Mouse (Mus musculus): ENCODE results near the gene Tppp3. TPM values are rescaled to one million over a fixed set of nuclear protein-coding genes. Genes with fewer than 3 reads are reported as not detected.
A peak's percentile ranks its signal among the peaks of the same experiment; 100 is the strongest.

Tppp3 gene
- total RNA-seq, 2 experiments from 2014 or later = 36.1 to 42.5 TPM

- H3K27ac ChIP-seq = no peak overlapping the region
- DNase-seq (ENCODE audit: extremely low spot score in 1 of 2, low spot score in 2 of 2) = no peak
- intact Hi-C loops (cut with DNase I) = no loop called here
- no peak overlapping the region for H3K4me3 ChIP-seq
- TF ChIP-seq CTCF (IDR thresholded peaks at IDR 0.05) = no peak
Measured at GRCm38 (mm10) chr8:105455218-105455617, 16.1 kb downstream of the Tppp3 start.

- H3K4me3 ChIP-seq = no peak overlapping the region
- H3K27ac ChIP-seq = no peak overlapping the region
- DNase-seq (ENCODE audit: extremely low spot score in 1 of 2, low spot score in 2 of 2) = no peak
- no peak for TF ChIP-seq CTCF (IDR thresholded peaks at IDR 0.05)
- intact Hi-C loops (cut with DNase I) = no loop called here
Measured at GRCm38 (mm10) chr8:105454088-105454487, 17.2 kb downstream of the Tppp3 start.

- DNase-seq (ENCODE audit: extremely low spot score in 1 of 2, low spot score in 2 of 2) = no peak
- peak; percentile 47 for TF ChIP-seq CTCF (IDR thresholded peaks at IDR 0.05)
- intact Hi-C loops (cut with DNase I) = no loop called here
- Histone ChIP-seq H3K4me3 (no peak overlapping the region), H3K27ac (no peak overlapping the region)
Measured at GRCm38 (mm10) chr8:105453296-105453695, 18.0 kb downstream of the Tppp3 start.

GRCm38 (mm10) chr8:105451903-105452603, 19.3 kb downstream of the Tppp3 start:
- no peak for DNase-seq (ENCODE audit: extremely low spot score in 1 of 2, low spot score in 2 of 2)
- Histone ChIP-seq H3K27ac (no peak overlapping the region), H3K4me3 (no peak overlapping the region)
- TF ChIP-seq CTCF (IDR thresholded peaks at IDR 0.05) = no peak
- intact Hi-C loops (cut with DNase I) = no loop called here

GRCm38 (mm10) chr8:105450977-105451376, 20.3 kb downstream of the Tppp3 start:
- intact Hi-C loops (cut with DNase I) = no loop called here
- TF ChIP-seq CTCF (IDR thresholded peaks at IDR 0.05) = no peak
- Histone ChIP-seq H3K4me3 (no peak overlapping the region), H3K27ac (no peak overlapping the region)
- DNase-seq (ENCODE audit: extremely low spot score in 1 of 2, low spot score in 2 of 2) = no peak

- intact Hi-C loops (cut with DNase I) = no loop called here
Measured at GRCm38 (mm10) chr8:105448596-105448995, 22.7 kb downstream of the Tppp3 start.

GRCm38 (mm10) chr8:105448188-105448587, 23.1 kb downstream of the Tppp3 start:
- no peak for DNase-seq (ENCODE audit: extremely low spot score in 1 of 2, low spot score in 2 of 2)
- intact Hi-C loops (cut with DNase I) = no loop called here
- H3K27ac ChIP-seq = no peak overlapping the region
- H3K4me3 ChIP-seq = no peak overlapping the region
- no peak for TF ChIP-seq CTCF (IDR thresholded peaks at IDR 0.05)

More at GRCm38 (mm10) chr8:105448596-105448995, 22.7 kb downstream of the Tppp3 start:
- Histone ChIP-seq H3K4me3 (no peak overlapping the region), H3K27ac (no peak overlapping the region)
- no peak for DNase-seq (ENCODE audit: extremely low spot score in 1 of 2, low spot score in 2 of 2)
- TF ChIP-seq CTCF (IDR thresholded peaks at IDR 0.05) = no peak

- Histone ChIP-seq H3K27ac (peak overlapping the region; percentile 0; the same call in 1 of the 2 replicates), H3K4me3 (no peak overlapping the region)
- intact Hi-C loops (cut with DNase I) = no loop called here
- no peak for TF ChIP-seq CTCF (IDR thresholded peaks at IDR 0.05)
- no peak for DNase-seq (ENCODE audit: extremely low spot score in 1 of 2, low spot score in 2 of 2)
Measured at GRCm38 (mm10) chr8:105446127-105446552, 25.2 kb downstream of the Tppp3 start.

GRCm38 (mm10) chr8:105445296-105446126, 25.8 kb downstream of the Tppp3 start:
- no peak for TF ChIP-seq CTCF (IDR thresholded peaks at IDR 0.05)
- no peak for DNase-seq (ENCODE audit: extremely low spot score in 1 of 2, low spot score in 2 of 2)
- Histone ChIP-seq H3K4me3 (no peak overlapping the region), H3K27ac (peak overlapping the region; percentile 0; the same call in 1 of the 2 replicates)
- intact Hi-C loops (cut with DNase I) = no loop called here

- Histone ChIP-seq H3K4me3 (no peak overlapping the region), H3K27ac (no peak overlapping the region)
- DNase-seq (ENCODE audit: extremely low spot score in 1 of 2, low spot score in 2 of 2) = no peak
- TF ChIP-seq CTCF (IDR thresholded peaks at IDR 0.05) = no peak
- intact Hi-C loops (cut with DNase I) = no loop called here
Measured at GRCm38 (mm10) chr8:105442661-105443060, 28.7 kb downstream of the Tppp3 start.

- no peak for DNase-seq (ENCODE audit: extremely low spot score in 1 of 2, low spot score in 2 of 2)
- intact Hi-C loops (cut with DNase I) = no loop called here
- H3K27ac ChIP-seq = no peak overlapping the region
- TF ChIP-seq CTCF (IDR thresholded peaks at IDR 0.05) = peak; percentile 27; the same call in 1 of the 2 replicates
- no peak overlapping the region for H3K4me3 ChIP-seq
Measured at GRCm38 (mm10) chr8:105441433-105441832, 29.9 kb downstream of the Tppp3 start.

- intact Hi-C loops (cut with DNase I) = no loop called here
- peak; percentile 45 for TF ChIP-seq CTCF (IDR thresholded peaks at IDR 0.05)
- H3K27ac ChIP-seq = no peak overlapping the region
- DNase-seq (ENCODE audit: extremely low spot score in 1 of 2, low spot score in 2 of 2) = no peak
- no peak overlapping the region for H3K4me3 ChIP-seq
Measured at GRCm38 (mm10) chr8:105438865-105439264, 32.5 kb downstream of the Tppp3 start.
